Mouse (Mus musculus) liver, embryonic 11.5 days (tissue): ENCODE data around the gene Ppox. TPM values are rescaled to one million over a fixed set of nuclear protein-coding genes. Genes with fewer than 3 reads are reported as not detected.
"Not testable (repeated sequence)": the region's sequence is repeated elsewhere in the genome, so short reads cannot be mapped to it uniquely, and the experiment has no call there.

Experiments
- ATAC-seq: fragments of 200-750 bp; cut with Nextera tagmentation; replicated peaks from 2 replicates; pipeline ENCODE4 v1.8.0; 2017; ENCODE audit warnings: moderate number of reproducible peaks, mild to moderate bottlenecking, moderate TSS enrichment, moderate library complexity; ENCODE audit not compliant: low FRiP score
- DNase-seq: peaks from one replicate; pipeline ENCODE4 v3.0.0-alpha.2; 2017; ENCODE audit warnings: low spot score
- H3K27ac ChIP-seq: fragments of 300-500 bp; sonication (generic); 2 replicates; pipeline ENCODE4 v1.5.1; 2014; ENCODE audit warnings: mild to moderate bottlenecking, low read depth, low read length, control low read depth
- H3K27me3 ChIP-seq: fragments of 300-500 bp; sonication (generic); replicated peaks from 2 replicates; pipeline ENCODE4 v1.6.1; 2014; ENCODE audit warnings: low read length, mixed read lengths; ENCODE audit not compliant: control insufficient read depth, insufficient read depth
- H3K36me3 ChIP-seq: fragments of 300-500 bp; sonication (generic); 2 replicates; pipeline ENCODE4 v1.6.1; 2014; ENCODE audit warnings: mild to moderate bottlenecking, low read length, moderate library complexity, mixed read lengths; ENCODE audit not compliant: control insufficient read depth, insufficient read depth
- H3K4me1 ChIP-seq: fragments of 300-500 bp; sonication (generic); replicated peaks from 2 replicates; pipeline ENCODE4 v1.6.1; 2014; ENCODE audit warnings: low read length, mixed read lengths; ENCODE audit not compliant: control insufficient read depth, insufficient read depth
- H3K4me2 ChIP-seq: fragments of 300-500 bp; sonication (generic); 2 replicates; pipeline ENCODE4 v1.6.1; 2014; ENCODE audit warnings: mild to moderate bottlenecking, control low read depth, moderate library complexity
- H3K4me3 ChIP-seq: fragments of 300-500 bp; sonication (generic); 2 replicates; pipeline ENCODE4 v1.5.1; 2014; ENCODE audit warnings: low read depth, low read length, control low read depth
- H3K9ac ChIP-seq: fragments of 300-500 bp; sonication (generic); 2 replicates; pipeline ENCODE4 v1.6.1; 2014; ENCODE audit warnings: low read depth, low read length, control low read depth
- H3K9me3 ChIP-seq: fragments of 300-500 bp; sonication (generic); 2 replicates; pipeline ENCODE4 v1.6.1; 2016; ENCODE audit warnings: low read length, inconsistent platforms, mixed read lengths; ENCODE audit not compliant: control insufficient read depth
- WGBS: fragments of 180-500 bp; shearing (Covaris S2); extraction: QIAGEN DNeasy Blood & Tissue Kit; methylation state at CpG from one replicate; pipeline ENCODE4 v1.1.7; 2014; 5-methylcytosine and 5-hydroxymethylcytosine counted together
- polyA plus RNA-seq: library from polyadenylated mRNA; unstranded; fragments of >200 nt; fragmentation: Nextera tagmentation; extraction: Ambion mirVana; gene quantifications from 2 replicates; pipeline ENCODE4 v1.2.1, GENCODE M21; 2014

Gene Ppox
- polyA plus RNA-seq, result 131 and 133 TPM in 2 replicates

- Histone ChIP-seq H3K36me3 (peaks cover 35% of the 10 kb centered on the region), H3K27me3 (no peaks in the 10 kb centered on the region), H3K4me3 (peak within 1 kb of the TSS; percentile 76), H3K4me1 (peaks cover 6% of the 10 kb centered on the region), H3K27ac (peak within 1 kb of the TSS; percentile 99), H3K4me2 (peak within 1 kb of the TSS; percentile 69), H3K9ac (peak within 1 kb of the TSS; percentile 94), H3K9me3 (no peaks in the 10 kb centered on the region)
- under 1% methylated on average over 26 of the region's 26 CpGs for WGBS
- ATAC-seq (peak; percentile 96), DNase-seq (peak; percentile 89)
These were observed at the start of gene Ppox for GRCm38 (mm10) chr1:171280916-171281527. Gene Ppox (minus strand): TSS chr1:171281186.

- Histone ChIP-seq H3K4me3 (peak overlapping the region; percentile 94), H3K4me1 (peaks cover 13% of the 10 kb centered on the region), H3K9me3 (no peaks in the 10 kb centered on the region), H3K9ac (peak overlapping the region; percentile 97), H3K36me3 (no peaks in the 10 kb centered on the region), H3K27me3 (no peaks in the 10 kb centered on the region), H3K4me2 (peak overlapping the region; percentile 74), H3K27ac (peak overlapping the region; percentile 98)
- no peak for ATAC-seq
- under 1% methylated on average over 4 of the region's 4 CpGs for WGBS
- no peak for DNase-seq
These were observed 49.2 kb upstream of the Ppox start for GRCm38 (mm10) chr1:171330216-171330560.

- ATAC-seq (peak; percentile 77), DNase-seq (peak; percentile 93)
- H3K27ac ChIP-seq, result peak overlapping the region; percentile 98
- peak overlapping the region; percentile 94 for H3K4me3 ChIP-seq
- peak overlapping the region; percentile 97 for H3K9ac ChIP-seq
- no peaks in the 10 kb centered on the region for H3K27me3 ChIP-seq
- no peaks in the 10 kb centered on the region for H3K9me3 ChIP-seq
- peak overlapping the region; percentile 74 for H3K4me2 ChIP-seq
- peaks cover 4% of the 10 kb centered on the region; the same call in 1 of the 2 replicates for H3K36me3 ChIP-seq
- 2% methylated on average over 57 of the region's 61 CpGs for WGBS
- H3K4me1 ChIP-seq, result peaks cover 13% of the 10 kb centered on the region
These were observed 48.6 kb upstream of the Ppox start for GRCm38 (mm10) chr1:171329433-171330215.

GRCm38 (mm10) chr1:171328839-171329432 lies 48.0 kb upstream of the Ppox start, which contains the start of gene Dedd:
Gene Dedd (plus strand): TSS chr1:171329145.
- Histone ChIP-seq H3K27me3 (no peaks in the 10 kb centered on the region), H3K4me3 (peak within 1 kb of the TSS; percentile 94), H3K4me1 (peaks cover 13% of the 10 kb centered on the region), H3K9ac (peak within 1 kb of the TSS; percentile 97), H3K36me3 (peaks cover 4% of the 10 kb centered on the region; the same call in 1 of the 2 replicates), H3K4me2 (peak within 1 kb of the TSS; percentile 74), H3K27ac (peak within 1 kb of the TSS; percentile 98), H3K9me3 (no peaks in the 10 kb centered on the region)
- WGBS, result under 1% methylated on average over 48 of the region's 48 CpGs
- peak; percentile 92 for DNase-seq
- ATAC-seq, result peak; percentile 88

- DNase-seq (no peak), ATAC-seq (no peak)
- peak overlapping the region; percentile 98 for H3K27ac ChIP-seq
- H3K9me3 ChIP-seq, result no peaks in the 10 kb centered on the region
- H3K4me3 ChIP-seq, result peak overlapping the region; percentile 94
- H3K4me1 ChIP-seq, result peaks cover 13% of the 10 kb centered on the region
- H3K9ac ChIP-seq, result peak overlapping the region; percentile 97
- 32% methylated on average over 9 of the region's 9 CpGs for WGBS
- peaks cover 4% of the 10 kb centered on the region; the same call in 1 of the 2 replicates for H3K36me3 ChIP-seq
- H3K27me3 ChIP-seq, result no peaks in the 10 kb centered on the region
- peak overlapping the region; percentile 74 for H3K4me2 ChIP-seq
These were observed 47.3 kb upstream of the Ppox start for GRCm38 (mm10) chr1:171328244-171328643.

- H3K4me2 ChIP-seq, H3K9me3 ChIP-seq, ATAC-seq, H3K4me3 ChIP-seq, H3K27ac ChIP-seq, DNase-seq, H3K36me3 ChIP-seq, H3K27me3 ChIP-seq, H3K9ac ChIP-seq: not testable (repeated sequence)
- peaks cover 13% of the 10 kb centered on the region for H3K4me1 ChIP-seq
- 71% methylated on average over 4 of the region's 4 CpGs for WGBS
These were observed 45.6 kb upstream of the Ppox start for GRCm38 (mm10) chr1:171326588-171326987.

GRCm38 (mm10) chr1:171325571-171325970 lies 44.6 kb upstream of the Ppox start:
- ATAC-seq (no peak), DNase-seq (no peak)
- WGBS, result 77% methylated on average over 2 of the region's 2 CpGs
- no peak overlapping the region for H3K27ac ChIP-seq
- H3K4me3 ChIP-seq, result no peak overlapping the region
- peaks cover 4% of the 10 kb centered on the region; the same call in 1 of the 2 replicates for H3K36me3 ChIP-seq
- peaks cover 10% of the 10 kb centered on the region for H3K4me1 ChIP-seq
- no peak overlapping the region for H3K4me2 ChIP-seq
- H3K9me3 ChIP-seq, result no peaks in the 10 kb centered on the region
- H3K9ac ChIP-seq, result no peak overlapping the region
- H3K27me3 ChIP-seq, result no peaks in the 10 kb centered on the region

- Histone ChIP-seq H3K9me3 (no peaks in the 10 kb centered on the region), H3K36me3 (peaks cover 4% of the 10 kb centered on the region; the same call in 1 of the 2 replicates), H3K9ac (no peak overlapping the region), H3K4me2 (no peak overlapping the region), H3K4me3 (no peak overlapping the region), H3K4me1 (no peaks in the 10 kb centered on the region; the same call in none of the 2 replicates), H3K27me3 (no peaks in the 10 kb centered on the region), H3K27ac (no peak overlapping the region)
- 72% methylated on average over 1 of the region's 1 CpGs for WGBS
- ATAC-seq (peak; percentile 56; the same call in 1 of the 2 replicates), DNase-seq (no peak)
These were observed 41.0 kb upstream of the Ppox start for GRCm38 (mm10) chr1:171322012-171322411.
